Mouse (Mus musculus) heart, adult 2 months (tissue): ENCODE results near the gene Lix1. TPM values are rescaled to one million over a fixed set of nuclear protein-coding genes. Genes with fewer than 3 reads are reported as not detected.

Source experiments
- DNase-seq, 2 experiments: peaks; one replicate each; pipeline ENCODE4 v3.0.0; 2021
- H3K27ac ChIP-seq: fragments of 200-600 bp; 2 replicates; pipeline ENCODE4 v1.8.1; 2022
- H3K27me3 ChIP-seq: fragments of 200-500 bp; 2 replicates; pipeline ENCODE4 v1.6.1; 2012; ENCODE audit warnings: mild to moderate bottlenecking, low read length, inconsistent platforms, mixed read lengths; ENCODE audit not compliant: control insufficient read depth, insufficient read depth
- H3K36me3 ChIP-seq: fragments of 200-500 bp; 2 replicates; pipeline ENCODE4 v1.6.1; 2012; ENCODE audit warnings: low read length, inconsistent platforms; ENCODE audit not compliant: control insufficient read depth, insufficient read depth
- H3K4me1 ChIP-seq: fragments of 200-500 bp; 2 replicates; pipeline ENCODE4 v1.6.1; 2011; ENCODE audit warnings: low read length; ENCODE audit not compliant: control insufficient read depth, insufficient read depth
- H3K4me3 ChIP-seq: fragments of 200-600 bp; 2 replicates; pipeline ENCODE4 v1.8.1; 2022
- H3K79me2 ChIP-seq: fragments of 200-500 bp; replicated peaks from 2 replicates; pipeline ENCODE4 v1.6.1; 2012; ENCODE audit warnings: mild to moderate bottlenecking, inconsistent platforms, low read length, moderate library complexity, mixed read lengths; ENCODE audit not compliant: control insufficient read depth, insufficient read depth
- H3K9ac ChIP-seq: fragments of 200-500 bp; 2 replicates; pipeline ENCODE4 v1.6.1; 2012; ENCODE audit warnings: low read depth, mild to moderate bottlenecking, control low read depth, inconsistent platforms, low read length, mixed read lengths
- CTCF ChIP-seq: fragments of 200-600 bp; IDR thresholded peaks from 2 replicates; pipeline ENCODE4 v1.8.1; 2022; ENCODE audit warnings: antibody characterized with exemption, mild to moderate bottlenecking, moderate library complexity
- EP300 ChIP-seq: fragments of 200-500 bp; IDR thresholded peaks from 2 replicates; pipeline ENCODE4 v1.6.1; 2011; ENCODE audit warnings: low read depth, low read length, control low read depth; ENCODE audit not compliant: insufficient read depth
- POLR2A ChIP-seq: fragments of 200-500 bp; IDR thresholded peaks from 2 replicates; pipeline ENCODE4 v1.6.1; 2011; ENCODE audit warnings: mild to moderate bottlenecking, low read depth, low read length, control low read depth; ENCODE audit not compliant: insufficient read depth
- WGBS: fragments of 180-500 bp; shearing (Covaris S2); methylation state at CpG from one replicate; pipeline ENCODE4 v1.1.7; 2018; 5-methylcytosine and 5-hydroxymethylcytosine counted together
- intact Hi-C: fragments of 180-260 bp; cut with DNase I; formaldehyde crosslinking; loops from one replicate; pipeline ENCODE4 v1.15.1; 2025
- polyA plus RNA-seq: library from polyadenylated mRNA; depleted of rRNA; stranded (reverse); fragments of >200 nt; gene quantifications from 2 replicates; pipeline ENCODE4 v1.2.3, GENCODE M21; 2012
- total RNA-seq, 2 experiments: library from RNA; stranded (reverse); gene quantifications; 2 replicates each; pipeline ENCODE4 v1.2.3; 2021

The Lix1 gene
- total and polyA plus RNA-seq, 3 experiments = 1.7 to 7.0 (median 6.2) TPM

DNA sequence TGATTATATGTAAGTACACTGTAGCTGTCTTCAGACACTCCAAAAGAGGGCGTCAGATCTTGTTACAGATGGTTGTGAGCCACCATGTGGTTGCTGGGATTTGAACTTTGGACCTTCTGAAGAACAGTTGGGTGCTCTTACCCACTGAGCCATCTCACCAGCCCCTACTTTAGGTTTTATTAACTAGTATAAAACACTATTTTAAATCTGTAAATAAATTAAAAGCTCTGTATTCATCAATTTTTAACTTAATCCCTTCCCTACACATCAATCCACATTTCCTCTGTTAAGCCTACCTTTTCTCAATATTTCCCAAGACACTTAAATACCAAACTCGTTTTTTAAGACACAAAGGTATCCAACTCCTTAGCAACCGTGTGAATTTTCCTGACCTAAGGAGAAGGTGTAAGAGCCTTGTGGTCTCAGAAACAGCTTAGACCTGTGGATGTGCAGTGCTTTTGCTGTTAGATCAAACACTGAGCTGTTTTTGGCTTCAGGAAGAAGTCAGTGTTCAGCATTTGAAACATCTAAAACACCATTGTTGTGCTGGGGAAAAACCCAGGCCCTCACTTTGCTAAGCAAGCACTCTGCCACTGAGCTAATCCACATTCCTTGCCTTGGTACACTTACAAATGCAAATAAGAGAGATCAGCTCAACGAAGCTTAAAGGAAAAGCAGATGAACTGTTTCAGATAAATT, 22.3 kb downstream of the Lix1 start:
- Histone ChIP-seq H3K4me1 (no peaks in the 10 kb centered on the region), H3K27me3 (no peaks in the 10 kb centered on the region), H3K4me3 (no peak overlapping the region), H3K36me3 (no peaks in the 10 kb centered on the region), H3K79me2 (no peaks in the 10 kb centered on the region), H3K9ac (no peak overlapping the region), H3K27ac (no peak overlapping the region)
- TF ChIP-seq EP300 (no peak), CTCF (no peak), POLR2A (no peak)
- intact Hi-C loops = no loop called here
- DNase-seq = no peak
- WGBS = 54% methylated on average over 4 of the region's 4 CpGs

DNA sequence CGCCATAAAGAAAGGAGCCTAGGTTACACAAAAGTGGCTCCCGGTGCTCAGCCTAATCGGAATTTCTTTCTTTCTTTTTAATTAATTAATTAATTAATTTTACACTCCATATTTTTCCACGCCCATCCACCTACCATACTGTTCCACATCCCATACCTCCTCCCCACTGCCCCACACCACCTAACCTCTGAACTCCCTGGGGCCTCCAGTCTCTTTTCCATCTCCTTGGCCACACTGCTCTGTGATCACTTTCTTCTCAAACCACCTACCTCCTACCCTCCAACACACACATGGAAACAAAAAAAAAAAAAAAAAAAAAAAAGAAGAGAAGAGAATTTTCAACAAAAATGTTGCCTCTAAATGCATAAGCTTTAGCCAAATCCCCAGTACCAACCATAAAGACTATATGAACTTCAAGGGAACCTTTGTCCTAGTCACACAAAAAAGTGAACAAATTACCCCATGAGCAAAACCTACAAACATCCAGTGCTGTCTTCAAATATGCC, 22.9 kb downstream of the Lix1 start:
- Histone ChIP-seq H3K27ac (no peak overlapping the region), H3K79me2 (no peaks in the 10 kb centered on the region), H3K27me3 (no peaks in the 10 kb centered on the region), H3K36me3 (no peaks in the 10 kb centered on the region), H3K9ac (no peak overlapping the region), H3K4me3 (no peak overlapping the region), H3K4me1 (no peaks in the 10 kb centered on the region)
- intact Hi-C loops = no loop called here
- DNase-seq = no peak
- TF ChIP-seq CTCF (no peak), EP300 (no peak), POLR2A (no peak)
- WGBS = 80% methylated on average over 4 of the region's 4 CpGs

DNA sequence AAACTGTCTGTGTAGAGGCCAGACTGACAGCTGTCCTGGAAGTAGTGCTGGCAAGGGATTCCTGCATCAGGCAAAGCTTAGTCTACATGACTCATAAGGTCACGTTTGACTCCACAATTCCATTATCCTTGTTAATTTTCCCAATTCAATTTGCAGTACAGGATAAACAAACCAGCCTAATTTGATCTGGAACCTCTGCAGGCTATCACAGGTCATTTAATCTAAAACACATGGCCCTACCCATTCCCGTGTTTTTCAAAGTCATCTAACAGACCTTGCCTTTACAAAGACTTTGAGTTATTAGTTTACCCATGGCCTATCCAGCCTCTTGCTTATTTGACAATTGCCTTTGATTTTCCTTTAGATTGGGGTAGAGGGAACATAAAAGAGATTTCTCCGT, 23.4 kb downstream of the Lix1 start:
- intact Hi-C loops = no loop called here
- no peak overlapping the region for H3K9ac ChIP-seq
- no peak for DNase-seq
- TF ChIP-seq EP300 = no peak
- no peak for TF ChIP-seq CTCF
- no peak for TF ChIP-seq POLR2A
- no peaks in the 10 kb centered on the region for H3K36me3 ChIP-seq
- no peak overlapping the region for H3K4me3 ChIP-seq
- H3K4me1 ChIP-seq = no peaks in the 10 kb centered on the region
- 57% methylated on average over 3 of the region's 3 CpGs for whole genome bisulfite sequencing
- H3K27ac ChIP-seq = no peak overlapping the region
- no peaks in the 10 kb centered on the region for H3K79me2 ChIP-seq
- no peaks in the 10 kb centered on the region for H3K27me3 ChIP-seq

DNA sequence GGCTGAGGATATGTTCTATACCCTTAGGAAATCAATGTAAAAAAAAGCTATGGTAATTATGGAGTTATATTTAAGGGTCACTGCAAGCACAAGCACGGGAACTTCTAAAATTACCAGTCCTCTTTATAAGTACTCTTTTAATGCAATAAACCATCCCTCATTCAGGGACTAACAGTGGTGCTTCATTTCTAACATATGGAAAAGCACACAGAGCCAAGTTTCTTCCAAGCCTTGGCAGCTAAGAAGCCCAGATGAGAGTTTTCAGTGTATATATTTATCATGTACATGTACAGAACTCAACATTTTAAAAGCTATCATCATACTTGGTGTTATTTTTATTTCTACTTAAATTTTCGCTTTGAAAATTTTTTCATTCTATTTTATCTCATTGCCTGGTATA, 26.4 kb downstream of the Lix1 start:
- Histone ChIP-seq H3K36me3 (no peaks in the 10 kb centered on the region), H3K9ac (no peak overlapping the region), H3K27ac (no peak overlapping the region), H3K4me3 (no peak overlapping the region), H3K4me1 (no peaks in the 10 kb centered on the region), H3K79me2 (no peaks in the 10 kb centered on the region), H3K27me3 (no peaks in the 10 kb centered on the region)
- 67% methylated on average over 2 of the region's 2 CpGs for WGBS
- intact Hi-C loops = no loop called here
- TF ChIP-seq POLR2A = no peak
- no peak for TF ChIP-seq CTCF
- TF ChIP-seq EP300 = no peak
- DNase-seq = no peak

DNA sequence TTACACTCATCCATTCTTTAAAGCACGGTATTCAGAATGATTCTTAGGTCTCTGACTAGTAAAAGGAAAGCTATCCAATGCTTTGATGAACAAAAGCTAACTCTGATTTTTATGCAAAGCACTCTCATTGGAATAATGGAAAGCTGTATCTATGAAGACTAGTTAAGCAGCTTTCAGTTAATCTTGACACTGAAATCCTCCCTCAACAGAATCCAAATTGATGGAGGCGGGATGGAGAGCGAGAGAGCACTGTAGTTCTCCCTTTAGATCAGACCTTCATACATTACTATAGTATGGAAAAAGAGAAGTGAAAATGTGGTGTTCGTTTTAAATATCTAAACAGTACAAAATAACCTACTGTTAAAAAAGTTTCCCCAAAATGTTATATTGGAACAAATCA, 31.2 kb downstream of the Lix1 start:
- Histone ChIP-seq H3K4me3 (no peak overlapping the region), H3K27ac (no peak overlapping the region), H3K9ac (no peak overlapping the region), H3K4me1 (no peaks in the 10 kb centered on the region), H3K36me3 (no peaks in the 10 kb centered on the region), H3K27me3 (no peaks in the 10 kb centered on the region), H3K79me2 (no peaks in the 10 kb centered on the region)
- WGBS = 77% methylated on average over 4 of the region's 4 CpGs
- intact Hi-C loops = no loop called here
- no peak for DNase-seq
- TF ChIP-seq EP300 (no peak), POLR2A (no peak), CTCF (no peak)

DNA sequence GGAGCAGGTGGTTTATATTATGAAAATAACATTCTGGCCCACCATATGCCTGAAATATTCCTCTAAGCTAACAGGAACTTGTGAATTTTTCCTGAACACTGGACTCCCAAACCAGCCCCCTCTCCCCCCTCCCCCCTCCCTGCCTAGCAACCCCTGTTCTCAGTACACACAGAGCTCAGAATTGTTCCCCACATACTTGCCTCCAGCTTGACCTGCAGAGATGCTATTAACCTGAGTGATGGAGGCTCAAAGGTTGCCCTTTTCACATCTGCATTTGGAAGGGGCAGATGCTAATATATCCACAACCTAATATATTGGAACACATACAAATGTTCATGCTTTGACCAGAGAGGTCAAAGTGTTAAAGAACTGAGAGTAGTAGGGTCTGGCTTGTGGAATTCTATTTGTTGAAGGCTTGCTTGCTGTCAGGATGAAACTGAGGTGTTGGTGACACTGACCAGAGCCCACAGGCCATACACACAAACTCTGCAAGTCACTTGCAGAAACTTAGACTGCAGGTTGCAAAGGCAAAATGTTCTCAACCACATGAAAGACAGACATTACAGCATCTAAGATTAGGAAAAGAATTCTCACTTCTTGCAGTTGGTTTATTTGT, 36.2 kb downstream of the Lix1 start:
- Histone ChIP-seq H3K27ac (no peak overlapping the region), H3K27me3 (no peaks in the 10 kb centered on the region), H3K4me3 (no peak overlapping the region), H3K9ac (no peak overlapping the region), H3K79me2 (no peaks in the 10 kb centered on the region), H3K36me3 (no peaks in the 10 kb centered on the region), H3K4me1 (no peaks in the 10 kb centered on the region)
- intact Hi-C loops = no loop called here
- DNase-seq = no peak
- TF ChIP-seq CTCF = no peak
- TF ChIP-seq POLR2A = no peak
- TF ChIP-seq EP300 = no peak
